8 mouse cellular contexts compared by ENCODE assay signal in the genomic region with DNA sequence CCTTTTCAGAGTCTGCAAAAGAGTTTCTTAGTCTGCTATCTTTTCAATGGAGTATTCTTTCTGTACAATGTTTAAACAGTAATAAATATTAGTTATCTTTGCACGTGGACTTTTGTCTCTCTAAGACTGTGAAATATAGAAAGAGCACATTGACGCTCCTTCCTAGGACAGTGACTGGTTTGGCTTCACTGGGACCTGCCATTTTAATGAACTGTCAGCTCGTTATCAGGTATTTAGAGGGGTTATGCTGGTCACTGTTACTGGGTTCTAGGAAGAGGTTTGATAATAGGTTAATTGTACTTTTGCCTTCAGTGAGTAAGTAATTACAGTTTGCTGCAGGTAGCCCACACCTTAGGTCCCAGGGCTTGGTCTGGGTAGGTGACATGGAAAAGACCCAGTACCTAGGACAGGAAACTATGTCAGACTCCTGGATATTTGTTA. TPM values are rescaled to one million over a fixed set of nuclear protein-coding genes. Genes with fewer than 3 reads are reported as not detected.
DNase-seq lines count a peak whose midpoint lies in the region; ATAC-seq and TF ChIP-seq lines count a peak whose summit lies in the region.

No protein-coding gene starts in this region.

- H3K27ac ChIP-seq in heart, embryonic 15.5 days: no peak overlapping the region
- peak overlapping the region; percentile 82 for H3K27ac ChIP-seq in MEL (ENCODE audit: control insufficient read depth, low read depth, low read length)
- no peak overlapping the region for H3K27ac ChIP-seq in hindbrain, embryonic 11.5 days (ENCODE audit: low read depth, low read length)
- no peak overlapping the region for H3K27ac ChIP-seq in midbrain, embryonic 11.5 days (ENCODE audit: low read depth, low read length)

- H3K4me2 ChIP-seq in heart, embryonic 15.5 days: peak overlapping the region; percentile 86
- H3K4me2 ChIP-seq in hindbrain, embryonic 11.5 days (replicated peaks; ENCODE audit: low read depth, low read length): peak overlapping the region; percentile 72
- peak overlapping the region; percentile 83 for H3K4me2 ChIP-seq in midbrain, embryonic 11.5 days

- ATAC-seq in heart, embryonic 15.5 days (replicated peaks; ENCODE audit: insufficient number of reproducible peaks, insufficient read depth, low FRiP score, low read depth): no peak
- ATAC-seq in hindbrain, embryonic 11.5 days (ENCODE audit: low FRiP score): no peak
- ATAC-seq in midbrain, embryonic 11.5 days (ENCODE audit: low FRiP score): no peak

- H3K27me3 ChIP-seq in heart, embryonic 15.5 days: no peaks in the 10 kb centered on the region
- no peaks in the 10 kb centered on the region for H3K27me3 ChIP-seq in MEL (ENCODE audit: control insufficient read depth in 1 of 2, insufficient read depth in 2 of 2, low read length in 2 of 2)
- H3K27me3 ChIP-seq in hindbrain, embryonic 11.5 days (ENCODE audit: control insufficient read depth, insufficient read depth, low read length): no peaks in the 10 kb centered on the region
- no peaks in the 10 kb centered on the region for H3K27me3 ChIP-seq in midbrain, embryonic 11.5 days (ENCODE audit: control insufficient read depth, insufficient read depth, low read length)

- intact Hi-C loops in heart, postnatal 36 days (cut with DNase I): loop anchor here (10.0 kb wide), 1 partner anchor 1244 kb away; no protein-coding TSS in a partner anchor

- peak overlapping the region; percentile 92 for H3K9ac ChIP-seq in heart, embryonic 15.5 days
- peak overlapping the region; percentile 89 for H3K9ac ChIP-seq in MEL (ENCODE audit: control insufficient read depth, low read depth, low read length, poor library complexity, severe bottlenecking)
- H3K9ac ChIP-seq in hindbrain, embryonic 11.5 days (ENCODE audit: low read depth, low read length): peak overlapping the region; percentile 77
- H3K9ac ChIP-seq in midbrain, embryonic 11.5 days (ENCODE audit: low read length): peak overlapping the region; percentile 89

- H3K4me1 ChIP-seq in heart, embryonic 15.5 days (replicated peaks): peaks cover 15% of the 10 kb centered on the region
- peaks cover 11 to 24% of the 10 kb centered on the region in 2 experiments for H3K4me1 ChIP-seq in MEL (ENCODE audit: control insufficient read depth in 1 of 2, insufficient read depth in 2 of 2, low read length in 2 of 2)
- peaks cover 2% of the 10 kb centered on the region; the same call in 1 of the 2 replicates for H3K4me1 ChIP-seq in hindbrain, embryonic 11.5 days (replicated peaks; ENCODE audit: control insufficient read depth, insufficient read depth, low read length)
- H3K4me1 ChIP-seq in midbrain, embryonic 11.5 days (ENCODE audit: control insufficient read depth, insufficient read depth, low read length): peaks cover 8% of the 10 kb centered on the region

- no peak for TF ChIP-seq POLR2A in MEL (IDR thresholded peaks at IDR 0.05; ENCODE audit: control insufficient read depth in 1 of 2, insufficient read depth in 1 of 2, low read depth in 1 of 2, low read length in 2 of 2, poor library complexity in 1 of 2)

- peak overlapping the region; percentile 93 for H3K4me3 ChIP-seq in heart, embryonic 15.5 days
- H3K4me3 ChIP-seq in MEL (ENCODE audit: control insufficient read depth in 1 of 2, insufficient read depth in 1 of 2, low read depth in 2 of 2, low read length in 2 of 2): peak overlapping the region; percentile 65 to 84
- H3K4me3 ChIP-seq in hindbrain, embryonic 11.5 days (ENCODE audit: low read depth, low read length): peak overlapping the region; percentile 81
- peak overlapping the region; percentile 91 for H3K4me3 ChIP-seq in midbrain, embryonic 11.5 days (ENCODE audit: low read depth, low read length)

- H3K9me3 ChIP-seq in heart, embryonic 15.5 days (replicated peaks): no peaks in the 10 kb centered on the region
- H3K9me3 ChIP-seq in MEL (replicated peaks; ENCODE audit: insufficient read depth, low read length): no peaks in the 10 kb centered on the region
- H3K9me3 ChIP-seq in hindbrain, embryonic 11.5 days (ENCODE audit: control insufficient read depth, low read length): no peaks in the 10 kb centered on the region
- no peaks in the 10 kb centered on the region for H3K9me3 ChIP-seq in midbrain, embryonic 11.5 days (ENCODE audit: control insufficient read depth, low read length)

- no peak for TF ChIP-seq RAD21 in MEL (IDR thresholded peaks at IDR 0.05; ENCODE audit: low read depth, low read length)

- H3K79me2 ChIP-seq in MEL (ENCODE audit: control insufficient read depth, insufficient read depth, low read length, poor library complexity): peaks cover 18% of the 10 kb centered on the region

- TF ChIP-seq EP300 in MEL (IDR thresholded peaks at IDR 0.05; ENCODE audit: low read depth in 1 of 2, low read length in 2 of 2): 0 out of 4 replicates have a peak, but pooled peaks of 1 of the 2 experiments have one; percentile 20

- TF ChIP-seq CTCF in MEL (IDR thresholded peaks at IDR 0.05 in 2 of 3, conservative IDR thresholded peaks at IDR 0.05 in 1 of 3; ENCODE audit: control insufficient read depth in 1 of 3, insufficient read depth in 1 of 3, low read depth in 2 of 3, low read length in 3 of 3, poor library complexity in 1 of 3, severe bottlenecking in 1 of 3): no peak

- WGBS in heart, embryonic 15.5 days: 30% methylated on average over 3 of the region's 3 CpGs
- 50% methylated on average over 3 of the region's 3 CpGs for WGBS in hindbrain, embryonic 11.5 days
- 53% methylated on average over 3 of the region's 3 CpGs for WGBS in midbrain, embryonic 11.5 days

- H3K36me3 ChIP-seq in heart, embryonic 15.5 days: peaks cover 20% of the 10 kb centered on the region; the same call in 1 of the 2 replicates
- peaks cover 10 to 38% of the 10 kb centered on the region in 2 experiments for H3K36me3 ChIP-seq in MEL (ENCODE audit: control insufficient read depth in 1 of 2, insufficient read depth in 2 of 2, low read length in 2 of 2)
- no peaks in the 10 kb centered on the region for H3K36me3 ChIP-seq in hindbrain, embryonic 11.5 days (ENCODE audit: control insufficient read depth, insufficient read depth, low read length)
- no peaks in the 10 kb centered on the region for H3K36me3 ChIP-seq in midbrain, embryonic 11.5 days (ENCODE audit: control insufficient read depth, insufficient read depth, low read length)

- no peak for DNase-seq in heart, postnatal 36 days
- peak; percentile 69 for DNase-seq in MEL (ENCODE audit: low read depth, low spot score)
- DNase-seq in hindbrain, embryonic 11.5 days (ENCODE audit: low spot score): no peak
- no peak for DNase-seq in midbrain, embryonic 11.5 days (ENCODE audit: low spot score, missing footprints)
- DNase-seq in cerebellum, adult 9-11 months: no peak
- no peak for DNase-seq in ovary, postnatal 36 days (ENCODE audit: low spot score)
- no peak for DNase-seq in adrenal gland, adult 2 months

TF ChIP-seq in MEL, 35 proteins besides CTCF, POLR2A, EP300 and RAD21 (continues in another document):
- TF ChIP-seq USF1 (IDR thresholded peaks at IDR 0.05; ENCODE audit: low read depth, low read length) (no peak), HCFC1 (IDR thresholded peaks at IDR 0.05; ENCODE audit: low read depth, low read length) (0 out of 2 replicates have a peak, but pooled peaks have one; percentile 15), BHLHE40 (IDR thresholded peaks at IDR 0.05; ENCODE audit: borderline replicate concordance, low read depth, low read length) (no peak), UBTF (IDR thresholded peaks at IDR 0.05; ENCODE audit: borderline replicate concordance, insufficient read depth, low read depth, low read length) (no peak), MAX (IDR thresholded peaks at IDR 0.05; ENCODE audit: low read length) (peak; percentile 56; the same call in 1 of the 2 replicates), MYC (IDR thresholded peaks at IDR 0.05; ENCODE audit: low read depth, low read length) (peak; percentile 68; the same call in 1 of the 2 replicates), ZKSCAN1 (IDR thresholded peaks at IDR 0.05; ENCODE audit: low read depth, low read length) (no peak), TCF12 (IDR thresholded peaks at IDR 0.05; ENCODE audit: low read depth, low read length) (no peak), SMC3 (IDR thresholded peaks at IDR 0.05; ENCODE audit: low read depth, low read length) (no peak)

RNA-seq across cellular contexts. Expression of a gene that starts 0.9 kb away (rescaled TPM):
- 26.0 and 27.3 TPM in 2 replicates for polyA plus RNA-seq in heart, embryonic 15.5 days (2015; fragmentation: Nextera tagmentation; extraction: Ambion mirVana)
- total RNA-seq in heart, postnatal 36 days (2021): 10 to 100 TPM; 12.4 to 13.7 TPM
- 31.9 and 42.5 TPM in 2 replicates for total RNA-seq in MEL (2012; rRNA removed)
- 100 to 1,000 TPM in 1 of 2 experiments, 10 to 100 TPM in 1; 48.8 to 419 TPM for polyA plus RNA-seq in MEL (2012; ENCODE audit: insufficient read depth in 1 of 2, insufficient read length in 2 of 2, low read depth in 1 of 2, low replicate concordance in 2 of 2, missing spikeins in 1 of 2)
- 30.6 and 32.1 TPM in 2 replicates for polyA plus RNA-seq in hindbrain, embryonic 11.5 days (2014; fragmentation: Nextera tagmentation; extraction: Ambion mirVana)
- polyA plus RNA-seq in midbrain, embryonic 11.5 days (2014; fragmentation: Nextera tagmentation; extraction: Ambion mirVana): 24.9 and 28.1 TPM in 2 replicates
- total RNA-seq in adrenal gland, adult 2 months (2021): 10 to 100 TPM; 16.1 to 21.7 TPM
- polyA plus RNA-seq in adrenal gland, adult 2 months (2012; rRNA removed): 9.7 and 16.7 TPM in 2 replicates

RNA-seq across cellular contexts. Expression of a gene that starts 4.9 kb away (rescaled TPM):
- 18.1 and 22.6 TPM in 2 replicates for polyA plus RNA-seq in heart, embryonic 15.5 days (2015; fragmentation: Nextera tagmentation; extraction: Ambion mirVana)
- 1 to 10 TPM; 9.5 TPM for total RNA-seq in heart, postnatal 36 days (2021)
- 80.6 and 95.8 TPM in 2 replicates for total RNA-seq in MEL (2012; rRNA removed)
- 100 to 1,000 TPM in 1 of 2 experiments, not detected in 1; 142 TPM for polyA plus RNA-seq in MEL (2012; ENCODE audit: insufficient read depth in 1 of 2, insufficient read length in 2 of 2, low read depth in 1 of 2, low replicate concordance in 2 of 2, missing spikeins in 1 of 2)
- 23.8 and 25.3 TPM in 2 replicates for polyA plus RNA-seq in hindbrain, embryonic 11.5 days (2014; fragmentation: Nextera tagmentation; extraction: Ambion mirVana)
- polyA plus RNA-seq in midbrain, embryonic 11.5 days (2014; fragmentation: Nextera tagmentation; extraction: Ambion mirVana): 25.6 and 28.3 TPM in 2 replicates
- 10 to 100 TPM; 16.8 to 17.9 TPM for total RNA-seq in adrenal gland, adult 2 months (2021)
- 2.5 and 3.0 TPM in 2 replicates for polyA plus RNA-seq in adrenal gland, adult 2 months (2012; rRNA removed)

RNA-seq across cellular contexts. Expression of a gene that starts 55.6 kb away (rescaled TPM):
- 84.4 and 110 TPM in 2 replicates for polyA plus RNA-seq in heart, embryonic 15.5 days (2015; fragmentation: Nextera tagmentation; extraction: Ambion mirVana)
- total RNA-seq in heart, postnatal 36 days (2021): 100 to 1,000 TPM; 105 to 107 TPM
- total RNA-seq in MEL (2012; rRNA removed): 239 and 264 TPM in 2 replicates
- polyA plus RNA-seq in MEL (2012; ENCODE audit: insufficient read depth in 1 of 2, insufficient read length in 2 of 2, low read depth in 1 of 2, low replicate concordance in 2 of 2, missing spikeins in 1 of 2): 100 to 1,000 TPM in 1 of 2 experiments, not detected in 1; 194 TPM
- polyA plus RNA-seq in hindbrain, embryonic 11.5 days (2014; fragmentation: Nextera tagmentation; extraction: Ambion mirVana): 107 and 113 TPM in 2 replicates
- 122 and 132 TPM in 2 replicates for polyA plus RNA-seq in midbrain, embryonic 11.5 days (2014; fragmentation: Nextera tagmentation; extraction: Ambion mirVana)
- 100 to 1,000 TPM in 1 of 2 experiments, 10 to 100 TPM in 1; 79.5 to 136 TPM for total RNA-seq in adrenal gland, adult 2 months (2021)
- 10.2 and 15.8 TPM in 2 replicates for polyA plus RNA-seq in adrenal gland, adult 2 months (2012; rRNA removed)
